Mouse (Mus musculus) C2C12 (cell line): ENCODE data around the gene Popdc3.

ENCODE experiments used
- CEBPB ChIP-seq: IDR thresholded peaks from one replicate; pipeline ENCODE4 v1.6.1; 2011; ENCODE audit warnings: low read depth, mild to moderate bottlenecking, control low read depth, moderate library complexity
- CTCF ChIP-seq: IDR thresholded peaks from one replicate; pipeline ENCODE4 v1.5.1; 2011; ENCODE audit not compliant: control insufficient read depth, insufficient read depth, insufficient read length
- MAX ChIP-seq: IDR thresholded peaks from one replicate; pipeline ENCODE4 v1.6.1; 2011; ENCODE audit warnings: mild to moderate bottlenecking, control low read depth
- USF1 ChIP-seq: IDR thresholded peaks from one replicate; pipeline ENCODE4 v1.6.1; 2011; ENCODE audit warnings: low read depth, mild to moderate bottlenecking, control low read depth, moderate library complexity

DNA sequence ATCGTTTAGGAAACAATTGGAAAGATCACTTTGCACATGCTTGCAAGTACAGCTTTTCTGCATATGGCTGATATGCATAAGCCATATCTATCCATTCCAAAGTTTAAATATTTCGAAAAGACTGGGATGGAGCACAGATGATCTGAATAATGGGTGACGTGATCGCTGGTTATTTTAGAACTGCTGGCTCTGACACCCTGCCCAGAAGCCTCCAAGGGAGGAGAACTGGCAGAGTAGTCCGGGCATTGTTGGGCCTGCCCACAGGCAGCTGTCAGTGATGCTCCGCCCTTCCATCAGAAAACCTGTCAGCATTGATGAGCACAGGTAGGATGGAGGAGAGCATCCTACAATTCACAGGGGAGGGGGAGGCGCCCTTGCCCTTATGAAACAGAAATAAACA lies 41.1 kb upstream of the Popdc3 start:
- TF ChIP-seq CTCF (no peak), USF1 (no peak), MAX (no peak), CEBPB (no peak)
